Comparison of ENCODE assay signal across 22 mouse cellular contexts in genomic region chr4:45485024-45485423, GRCm38 (mm10). TPM values are rescaled to one million over a fixed set of nuclear protein-coding genes. Genes with fewer than 3 reads are reported as not detected.
A peak's percentile ranks its signal among the peaks of the same experiment; 100 is the strongest.
DNase-seq lines count a peak whose midpoint lies in the region; ATAC-seq and TF ChIP-seq lines count a peak whose summit lies in the region.
"Had no signal": no experiment of that assay in that cellular context is flagged by ENCODE, and none has a peak within 500 bp of the region (broad histone marks: within the 10 kb centered on the region; RNA-seq: fewer than 3 reads in every experiment).

No protein-coding gene starts in this region.

- H3K27me3 ChIP-seq in heart, adult 2 months (ENCODE audit: control insufficient read depth, insufficient read depth, low read length), result no peaks in the 10 kb centered on the region
- no peaks in the 10 kb centered on the region for H3K27me3 ChIP-seq in heart, postnatal 0 days (ENCODE audit: control insufficient read depth, insufficient read depth, low read length)
- no peaks in the 10 kb centered on the region for H3K27me3 ChIP-seq in liver, adult 2 months (ENCODE audit: control insufficient read depth, insufficient read depth, low read length)
- H3K27me3 ChIP-seq: CH12.LX; forebrain, embryonic 15.5 days; limb, embryonic 15.5 days; neural tube, embryonic 15.5 days had no signal

- H3K4me1 ChIP-seq in heart, adult 2 months (ENCODE audit: control insufficient read depth, insufficient read depth, low read length), result peaks cover 28% of the 10 kb centered on the region
- peaks cover 64% of the 10 kb centered on the region for H3K4me1 ChIP-seq in heart, postnatal 0 days (ENCODE audit: control insufficient read depth, insufficient read depth)
- peaks cover 80% of the 10 kb centered on the region for H3K4me1 ChIP-seq in liver, adult 2 months (ENCODE audit: control insufficient read depth, insufficient read depth, low read length)

- no peak for TF ChIP-seq POLR2A in heart, adult 2 months (IDR thresholded peaks at IDR 0.05; ENCODE audit: insufficient read depth, low read depth, low read length)
- no peak for TF ChIP-seq POLR2A in liver, adult 2 months (IDR thresholded peaks at IDR 0.05; ENCODE audit: extremely low read depth, insufficient read depth, low read length)

- no peaks in the 10 kb centered on the region for H3K9me3 ChIP-seq in heart, postnatal 0 days (replicated peaks; ENCODE audit: control insufficient read depth, low read length)
- H3K9me3 ChIP-seq: forebrain, embryonic 15.5 days; limb, embryonic 15.5 days; neural tube, embryonic 15.5 days had no signal

- TF ChIP-seq EP300 in heart, adult 2 months (IDR thresholded peaks at IDR 0.05; ENCODE audit: insufficient read depth, low read depth, low read length), result no peak
- no peak for TF ChIP-seq EP300 in heart, postnatal 0 days (IDR thresholded peaks at IDR 0.05; ENCODE audit: low read depth)

- no peak for ATAC-seq in heart, postnatal 0 days (ENCODE audit: insufficient read depth, low read depth)
- ATAC-seq: forebrain, embryonic 15.5 days; inflammation-experienced regulatory T-cells, adult 6 months had no signal

- intact Hi-C loops in heart, adult 2 months (cut with DNase I), result loop anchor here (2.0 kb wide), 1 partner anchor 22 kb away; no protein-coding TSS in a partner anchor
- intact Hi-C loops in heart, postnatal 36 days (cut with DNase I), result no loop called here
- intact Hi-C loops in heart, postnatal 25 days (cut with DNase I), result loop anchor here (5.0 kb wide), 1 partner anchor 42 kb away; no protein-coding TSS in a partner anchor

- peak overlapping the region; percentile 34 for H3K27ac ChIP-seq in heart, adult 2 months
- H3K27ac ChIP-seq in heart, postnatal 0 days (ENCODE audit: low read depth), result peak overlapping the region; percentile 91
- peak overlapping the region; percentile 79 for H3K27ac ChIP-seq in liver, adult 2 months (replicated peaks; ENCODE audit: insufficient read depth, low read depth, low read length)
- H3K27ac ChIP-seq: forebrain, embryonic 15.5 days; neural tube, embryonic 15.5 days had no signal

- 71% methylated on average over 5 of the region's 5 CpGs for WGBS in heart, adult 2 months
- WGBS in heart, postnatal 0 days, result 51% methylated on average over 5 of the region's 5 CpGs
- WGBS in liver, adult 2 months, result 20% methylated on average over 5 of the region's 5 CpGs

- no peak for TF ChIP-seq CTCF in heart, adult 2 months (IDR thresholded peaks at IDR 0.05)
- no peak for TF ChIP-seq CTCF in heart, postnatal 0 days (IDR thresholded peaks at IDR 0.05; ENCODE audit: low read depth)
- no peak for TF ChIP-seq CTCF in liver, adult 2 months (IDR thresholded peaks at IDR 0.05; ENCODE audit: low read depth, low read length)

- peaks cover 4% of the 10 kb centered on the region for H3K36me3 ChIP-seq in heart, adult 2 months (ENCODE audit: control insufficient read depth, insufficient read depth, low read length)
- 0 out of 2 replicates have a peak, but pooled peaks cover 6% of the 10 kb centered on the region for H3K36me3 ChIP-seq in heart, postnatal 0 days (replicated peaks; ENCODE audit: control insufficient read depth, insufficient read depth, low read length)
- peaks cover 3% of the 10 kb centered on the region; the same call in 1 of the 2 replicates for H3K36me3 ChIP-seq in liver, adult 2 months (ENCODE audit: control insufficient read depth, insufficient read depth, low read length)
- H3K36me3 ChIP-seq: neural tube, embryonic 15.5 days had no signal

- H3K4me3 ChIP-seq in heart, adult 2 months, result no peak overlapping the region
- no peak overlapping the region for H3K4me3 ChIP-seq in heart, postnatal 0 days (ENCODE audit: low read depth, low read length)
- H3K4me3 ChIP-seq in liver, adult 2 months (ENCODE audit: insufficient read depth, low read depth, low read length), result no peak overlapping the region
- H3K4me3 ChIP-seq: forebrain, embryonic 15.5 days; limb, embryonic 15.5 days; myocyte; neural tube, embryonic 15.5 days had no signal

- no peak overlapping the region for H3K4me2 ChIP-seq in heart, postnatal 0 days (ENCODE audit: low read depth, low read length)
- H3K4me2 ChIP-seq: forebrain, embryonic 15.5 days; limb, embryonic 15.5 days; neural tube, embryonic 15.5 days had no signal

- DNase-seq in heart, adult 2 months, result no peak
- DNase-seq in heart, postnatal 36 days, result no peak
- peak; percentile 30 for DNase-seq in heart, postnatal 0 days (ENCODE audit: low spot score)
- DNase-seq in heart, postnatal 25 days (ENCODE audit: low spot score), result no peak
- peak; percentile 91 for DNase-seq in liver, adult 2 months (ENCODE audit: extremely low read depth, low read depth, low spot score)
- no peak for DNase-seq in liver
- no peak for DNase-seq in urinary bladder, postnatal 14 days (ENCODE audit: low spot score)
- DNase-seq: adrenal gland, adult 8-10 months; cerebellum, adult 11 months; cerebellum, postnatal 14 days; embryo, embryonic 11 days; kidney, postnatal 4 days; lung, postnatal 10 days; midbrain, embryonic 14.5 days; right cerebral cortex, postnatal 25 days; thymus, postnatal 25 days had no signal

- H3K9ac ChIP-seq in heart, adult 2 months (ENCODE audit: low read depth, low read length), result no peak overlapping the region
- no peak overlapping the region for H3K9ac ChIP-seq in heart, postnatal 0 days (replicated peaks; ENCODE audit: low read depth, low read length)
- peak overlapping the region; percentile 25 for H3K9ac ChIP-seq in liver, adult 2 months (ENCODE audit: low read depth, low read length)
- H3K9ac ChIP-seq: forebrain, embryonic 15.5 days; limb, embryonic 15.5 days; neural tube, embryonic 15.5 days had no signal

- no peaks in the 10 kb centered on the region for H3K79me2 ChIP-seq in heart, adult 2 months (replicated peaks; ENCODE audit: control insufficient read depth, insufficient read depth, low read length)
- H3K79me2 ChIP-seq in liver, adult 2 months (ENCODE audit: control insufficient read depth, insufficient read depth, low read length), result peaks cover 33% of the 10 kb centered on the region

RNA-seq across cellular contexts. Expression of gene Shb, which starts 47.2 kb away (rescaled TPM):
- total RNA-seq in heart, adult 2 months (2021), result 10 to 100 TPM; 27.2 to 43.0 TPM
- 19.2 and 19.4 TPM in 2 replicates for polyA plus RNA-seq in heart, adult 2 months (2012; rRNA removed)
- 10 to 100 TPM; 24.2 to 40.9 TPM for total RNA-seq in heart, postnatal 36 days (2021)
- 54.8 and 79.6 TPM in 2 replicates for total RNA-seq in heart, postnatal 0 days (2014; rRNA removed; ENCODE audit: low replicate concordance)
- polyA plus RNA-seq in heart, postnatal 0 days (2015; fragmentation: Nextera tagmentation; extraction: Ambion mirVana), result 6.5 and 7.4 TPM in 2 replicates
- 10 to 100 TPM; 34.9 to 37.7 TPM for total RNA-seq in heart, postnatal 25 days (2021)
- total RNA-seq in liver, adult 2 months (2014; rRNA removed), result 16.1 and 17.1 TPM in 2 replicates
- 42.1 and 65.7 TPM in 2 replicates for polyA plus RNA-seq in liver, adult 2 months (2012; rRNA removed)

Comparison
In these comparisons a context has a peak if more than half of its experiments do, and no peak if none do; other contexts are left out.
1. DNase-seq: peak in heart, postnatal 0 days (single experiment) and liver, adult 2 months (single experiment); none in heart, adult 2 months (0 of 2), heart, postnatal 36 days (0 of 2), heart, postnatal 25 days (single experiment), liver (single experiment) and urinary bladder, postnatal 14 days (single experiment).
2. H3K27ac ChIP-seq: peak in every context shown above with its lines; median percentile 91 in heart, postnatal 0 days; 79 in liver, adult 2 months; 34 in heart, adult 2 months.